Mouse (Mus musculus): ENCODE results near the gene Foxp3.

DNA sequence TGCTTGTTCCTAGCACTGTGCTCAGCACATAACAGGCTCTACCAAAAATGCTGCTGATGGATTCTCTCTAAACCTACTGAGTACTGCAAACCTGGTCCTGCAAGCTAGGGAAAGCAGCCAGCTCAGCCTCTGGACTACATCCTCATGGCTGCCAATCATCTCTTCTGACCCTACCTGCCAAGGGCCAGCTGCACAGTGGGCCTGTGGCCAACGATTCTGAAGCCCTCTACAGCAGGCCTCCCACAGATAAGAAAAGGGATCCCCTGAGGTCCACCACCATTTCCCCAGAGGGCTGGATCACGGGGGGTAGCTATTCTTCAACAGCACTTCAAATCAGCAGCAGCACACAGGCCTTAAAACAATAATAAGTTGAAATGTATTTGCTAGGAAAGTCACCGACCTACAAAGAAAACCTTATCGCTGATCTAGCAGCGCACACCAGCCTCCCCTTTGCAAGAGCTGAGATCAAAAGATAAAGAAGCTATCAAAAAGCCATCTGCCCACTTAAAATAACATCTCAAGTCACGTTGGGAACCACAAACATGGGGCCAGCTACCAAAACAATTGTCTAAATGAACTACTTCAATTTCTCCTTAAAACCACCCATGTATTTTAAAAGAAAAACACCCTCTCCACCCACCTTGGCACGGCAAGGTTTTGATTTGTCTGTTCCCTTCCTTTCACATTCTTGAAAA lies 2.8 kb upstream of the Foxp3 start:
- TF ChIP-seq POLR2A (IDR thresholded peaks at IDR 0.05; ENCODE audit: extremely low read depth, insufficient read depth, low read length) (no peak), CTCF (IDR thresholded peaks at IDR 0.05; ENCODE audit: low read depth, low read length) (no peak)
